Mouse (Mus musculus): ENCODE data around the gene Ccdc134.

Ccdc134 gene

GRCm38 (mm10) chr15:82127426-82128374 lies at the start of gene Ccdc134:
Gene Ccdc134 (plus strand): TSS chr15:82127922.
- DNase-seq (ENCODE audit: low read depth, low spot score): peak; percentile 89

- peak; percentile 42 for DNase-seq (ENCODE audit: low read depth, low spot score)
These were observed 47.8 kb upstream of the Ccdc134 start for GRCm38 (mm10) chr15:82079883-82080282.

- DNase-seq (ENCODE audit: low read depth, low spot score): no peak
These were observed 46.6 kb upstream of the Ccdc134 start for GRCm38 (mm10) chr15:82081161-82081560.

- no peak for DNase-seq (ENCODE audit: low read depth, low spot score)
These were observed 42.1 kb upstream of the Ccdc134 start for GRCm38 (mm10) chr15:82085606-82086005.

- peak; percentile 65 for DNase-seq (ENCODE audit: low read depth, low spot score)
These were observed 41.6 kb upstream of the Ccdc134 start for GRCm38 (mm10) chr15:82086131-82086530.

- DNase-seq (ENCODE audit: low read depth, low spot score): peak; percentile 11
These were observed 40.5 kb upstream of the Ccdc134 start for GRCm38 (mm10) chr15:82087266-82087665.

- DNase-seq (ENCODE audit: low read depth, low spot score): peak; percentile 17
These were observed 36.7 kb upstream of the Ccdc134 start for GRCm38 (mm10) chr15:82091061-82091460.

GRCm38 (mm10) chr15:82106953-82107555 lies 20.7 kb upstream of the Ccdc134 start:
- DNase-seq (ENCODE audit: low read depth, low spot score): peak; percentile 57

- DNase-seq (ENCODE audit: low read depth, low spot score): no peak
These were observed 7.2 kb upstream of the Ccdc134 start for GRCm38 (mm10) chr15:82120544-82120943.

- peak; percentile 37 for DNase-seq (ENCODE audit: low read depth, low spot score)
These were observed 1.0 kb upstream of the Ccdc134 start for GRCm38 (mm10) chr15:82126690-82127089.

GRCm38 (mm10) chr15:82128398-82128797 lies 676 bp downstream of the Ccdc134 start:
- peak; percentile 24 for DNase-seq (ENCODE audit: low read depth, low spot score)

GRCm38 (mm10) chr15:82130599-82130998 lies 2.9 kb downstream of the Ccdc134 start:
- DNase-seq (ENCODE audit: low read depth, low spot score): no peak

GRCm38 (mm10) chr15:82135372-82135771 lies 7.7 kb downstream of the Ccdc134 start:
- no peak for DNase-seq (ENCODE audit: low read depth, low spot score)

GRCm38 (mm10) chr15:82138565-82138964 lies 10.8 kb downstream of the Ccdc134 start:
- peak; percentile 79 for DNase-seq (ENCODE audit: low read depth, low spot score)

GRCm38 (mm10) chr15:82139196-82139595 lies 11.5 kb downstream of the Ccdc134 start:
- DNase-seq (ENCODE audit: low read depth, low spot score): peak; percentile 61

- DNase-seq (ENCODE audit: low read depth, low spot score): no peak
These were observed 12.6 kb downstream of the Ccdc134 start for GRCm38 (mm10) chr15:82140355-82140754.

- DNase-seq (ENCODE audit: low read depth, low spot score): no peak
These were observed 16.4 kb downstream of the Ccdc134 start for GRCm38 (mm10) chr15:82144157-82144556.

- no peak for DNase-seq (ENCODE audit: low read depth, low spot score)
These were observed 17.7 kb downstream of the Ccdc134 start for GRCm38 (mm10) chr15:82145408-82145807.

- DNase-seq (ENCODE audit: low read depth, low spot score): peak; percentile 32
These were observed 18.4 kb downstream of the Ccdc134 start for GRCm38 (mm10) chr15:82145851-82146769.

- peak; percentile 99 for DNase-seq (ENCODE audit: low read depth, low spot score)
These were observed 19.3 kb downstream of the Ccdc134 start, which contains the start of gene Srebf2 for GRCm38 (mm10) chr15:82146770-82147610. Gene Srebf2 (plus strand): TSS chr15:82147181.
